Mouse (Mus musculus): ENCODE results near the gene Tbc1d14. TPM values are rescaled to one million over a fixed set of nuclear protein-coding genes. Genes with fewer than 3 reads are reported as not detected.

The Tbc1d14 gene
- polyA plus RNA-seq, 1 experiment = 34.7 TPM

- TF ChIP-seq POLR2A (IDR thresholded peaks at IDR 0.05; ENCODE audit: borderline replicate concordance, control insufficient read depth, low read depth, low read length) = no peak
- no peak for TF ChIP-seq CTCF (IDR thresholded peaks at IDR 0.05; ENCODE audit: control insufficient read depth, insufficient read depth, low read length)
Measured at GRCm38 (mm10) chr5:36510956-36511355, 82.1 kb downstream of the Tbc1d14 start.

GRCm38 (mm10) chr5:36508351-36508750 lies 84.7 kb downstream of the Tbc1d14 start:
- Histone ChIP-seq H3K27ac (ENCODE audit: control insufficient read depth, insufficient read depth, low read depth, low read length, poor library complexity) (no peak overlapping the region), H3K4me3 (replicated peaks; ENCODE audit: control insufficient read depth, low read depth, low read length) (no peak overlapping the region), H3K4me1 (ENCODE audit: control insufficient read depth, insufficient read depth, low read length) (no peaks in the 10 kb centered on the region)
- WGBS = 87% methylated on average over 10 of the region's 10 CpGs
- TF ChIP-seq CTCF (IDR thresholded peaks at IDR 0.05; ENCODE audit: control insufficient read depth, insufficient read depth, low read length) (no peak), POLR2A (IDR thresholded peaks at IDR 0.05; ENCODE audit: borderline replicate concordance, control insufficient read depth, low read depth, low read length) (no peak)

More at GRCm38 (mm10) chr5:36510956-36511355, 82.1 kb downstream of the Tbc1d14 start:
- Histone ChIP-seq H3K4me1 (ENCODE audit: control insufficient read depth, insufficient read depth, low read length) (no peaks in the 10 kb centered on the region), H3K4me3 (replicated peaks; ENCODE audit: control insufficient read depth, low read depth, low read length) (no peak overlapping the region), H3K27ac (ENCODE audit: control insufficient read depth, insufficient read depth, low read depth, low read length, poor library complexity) (no peak overlapping the region)
- WGBS = 90% methylated on average over 2 of the region's 2 CpGs

GRCm38 (mm10) chr5:36505643-36506042 lies 87.4 kb downstream of the Tbc1d14 start:
- Histone ChIP-seq H3K4me3 (replicated peaks; ENCODE audit: control insufficient read depth, low read depth, low read length) (no peak overlapping the region), H3K4me1 (ENCODE audit: control insufficient read depth, insufficient read depth, low read length) (no peaks in the 10 kb centered on the region), H3K27ac (ENCODE audit: control insufficient read depth, insufficient read depth, low read depth, low read length, poor library complexity) (no peak overlapping the region)
- TF ChIP-seq POLR2A (IDR thresholded peaks at IDR 0.05; ENCODE audit: borderline replicate concordance, control insufficient read depth, low read depth, low read length) (no peak), CTCF (IDR thresholded peaks at IDR 0.05; ENCODE audit: control insufficient read depth, insufficient read depth, low read length) (no peak)
- WGBS = 84% methylated on average over 5 of the region's 5 CpGs

- Histone ChIP-seq H3K4me3 (replicated peaks; ENCODE audit: control insufficient read depth, low read depth, low read length) (no peak overlapping the region), H3K27ac (ENCODE audit: control insufficient read depth, insufficient read depth, low read depth, low read length, poor library complexity) (no peak overlapping the region), H3K4me1 (ENCODE audit: control insufficient read depth, insufficient read depth, low read length) (no peaks in the 10 kb centered on the region)
- 92% methylated on average over 7 of the region's 7 CpGs for WGBS
- TF ChIP-seq CTCF (IDR thresholded peaks at IDR 0.05; ENCODE audit: control insufficient read depth, insufficient read depth, low read length) = no peak
- no peak for TF ChIP-seq POLR2A (IDR thresholded peaks at IDR 0.05; ENCODE audit: borderline replicate concordance, control insufficient read depth, low read depth, low read length)
Measured at GRCm38 (mm10) chr5:36505235-36505634, 87.8 kb downstream of the Tbc1d14 start.

- H3K4me1 ChIP-seq (ENCODE audit: control insufficient read depth, insufficient read depth, low read length) = no peaks in the 10 kb centered on the region
- WGBS = 93% methylated on average over 9 of the region's 9 CpGs
- TF ChIP-seq POLR2A (IDR thresholded peaks at IDR 0.05; ENCODE audit: borderline replicate concordance, control insufficient read depth, low read depth, low read length) = no peak
- TF ChIP-seq CTCF (IDR thresholded peaks at IDR 0.05; ENCODE audit: control insufficient read depth, insufficient read depth, low read length) = no peak
- no peak overlapping the region for H3K27ac ChIP-seq (ENCODE audit: control insufficient read depth, insufficient read depth, low read depth, low read length, poor library complexity)
- H3K4me3 ChIP-seq (replicated peaks; ENCODE audit: control insufficient read depth, low read depth, low read length) = no peak overlapping the region
Measured at GRCm38 (mm10) chr5:36494709-36495108, 98.4 kb downstream of the Tbc1d14 start.

- TF ChIP-seq POLR2A (IDR thresholded peaks at IDR 0.05; ENCODE audit: borderline replicate concordance, control insufficient read depth, low read depth, low read length) (no peak), CTCF (IDR thresholded peaks at IDR 0.05; ENCODE audit: control insufficient read depth, insufficient read depth, low read length) (no peak)
- H3K4me1 ChIP-seq (ENCODE audit: control insufficient read depth, insufficient read depth, low read length) = no peaks in the 10 kb centered on the region
- H3K27ac ChIP-seq (ENCODE audit: control insufficient read depth, insufficient read depth, low read depth, low read length, poor library complexity) = no peak overlapping the region
- WGBS = 91% methylated on average over 6 of the region's 6 CpGs
- no peak overlapping the region for H3K4me3 ChIP-seq (replicated peaks; ENCODE audit: control insufficient read depth, low read depth, low read length)
Measured at GRCm38 (mm10) chr5:36493919-36494318, 99.2 kb downstream of the Tbc1d14 start.

- Histone ChIP-seq H3K4me3 (replicated peaks; ENCODE audit: control insufficient read depth, low read depth, low read length) (no peak overlapping the region), H3K27ac (ENCODE audit: control insufficient read depth, insufficient read depth, low read depth, low read length, poor library complexity) (no peak overlapping the region), H3K4me1 (ENCODE audit: control insufficient read depth, insufficient read depth, low read length) (peaks cover 1% of the 10 kb centered on the region; the same call in 1 of the 2 replicates)
- 58% methylated on average over 2 of the region's 2 CpGs for WGBS
- TF ChIP-seq POLR2A (IDR thresholded peaks at IDR 0.05; ENCODE audit: borderline replicate concordance, control insufficient read depth, low read depth, low read length) (no peak), CTCF (IDR thresholded peaks at IDR 0.05; ENCODE audit: control insufficient read depth, insufficient read depth, low read length) (peak; percentile 69)
Measured at GRCm38 (mm10) chr5:36489225-36489624, 103.9 kb downstream of the Tbc1d14 start.

GRCm38 (mm10) chr5:36485306-36485705 lies 107.8 kb downstream of the Tbc1d14 start:
- WGBS = 24% methylated on average over 19 of the region's 19 CpGs
- TF ChIP-seq CTCF (IDR thresholded peaks at IDR 0.05; ENCODE audit: control insufficient read depth, insufficient read depth, low read length) (no peak), POLR2A (IDR thresholded peaks at IDR 0.05; ENCODE audit: borderline replicate concordance, control insufficient read depth, low read depth, low read length) (no peak)
- Histone ChIP-seq H3K4me1 (ENCODE audit: control insufficient read depth, insufficient read depth, low read length) (peaks cover 10% of the 10 kb centered on the region), H3K4me3 (replicated peaks; ENCODE audit: control insufficient read depth, low read depth, low read length) (peak overlapping the region; percentile 71), H3K27ac (ENCODE audit: control insufficient read depth, insufficient read depth, low read depth, low read length, poor library complexity) (no peak overlapping the region)

All from bone marrow, adult 2 months (tissue).